Mouse (Mus musculus) heart, embryonic 12.5 days (tissue): Measurements from ENCODE around the gene G6pc3. TPM values are rescaled to one million over a fixed set of nuclear protein-coding genes. Genes with fewer than 3 reads are reported as not detected.
A peak's percentile ranks its signal among the peaks of the same experiment; 100 is the strongest.

Experiments used
- ATAC-seq: fragments of 200-750 bp; cut with Nextera tagmentation; 2 replicates; pipeline ENCODE4 v1.8.0; 2017; ENCODE audit warnings: moderate TSS enrichment, moderate library complexity; ENCODE audit not compliant: insufficient number of reproducible peaks, low FRiP score
- H3K27ac ChIP-seq: fragments of 300-500 bp; sonication (generic); 2 replicates; pipeline ENCODE4 v1.5.1; 2016; ENCODE audit warnings: mild to moderate bottlenecking, moderate library complexity; ENCODE audit not compliant: poor library complexity, severe bottlenecking
- H3K27me3 ChIP-seq: fragments of 300-500 bp; sonication (generic); replicated peaks from 2 replicates; pipeline ENCODE4 v1.6.1; 2016; ENCODE audit warnings: mild to moderate bottlenecking, moderate library complexity
- H3K36me3 ChIP-seq: fragments of 300-500 bp; sonication (generic); 2 replicates; pipeline ENCODE4 v1.6.1; 2016; ENCODE audit warnings: mild to moderate bottlenecking, moderate library complexity
- H3K4me1 ChIP-seq: fragments of 300-500 bp; sonication (generic); replicated peaks from 2 replicates; pipeline ENCODE4 v1.6.1; 2016; ENCODE audit warnings: mild to moderate bottlenecking
- H3K4me2 ChIP-seq: fragments of 300-500 bp; sonication (generic); 2 replicates; pipeline ENCODE4 v1.6.1; 2016; ENCODE audit warnings: mild to moderate bottlenecking, moderate library complexity
- H3K4me3 ChIP-seq: fragments of 300-500 bp; sonication (generic); 2 replicates; pipeline ENCODE4 v1.5.1; 2016; ENCODE audit warnings: mild to moderate bottlenecking
- H3K9ac ChIP-seq: fragments of 300-500 bp; sonication (generic); 2 replicates; pipeline ENCODE4 v1.6.1; 2016; ENCODE audit warnings: mild to moderate bottlenecking, moderate library complexity
- H3K9me3 ChIP-seq: fragments of 300-500 bp; sonication (generic); replicated peaks from 2 replicates; pipeline ENCODE4 v1.6.1; 2016; ENCODE audit warnings: mild to moderate bottlenecking, moderate library complexity
- WGBS: fragments of 180-500 bp; shearing (Covaris S2); methylation state at CpG from one replicate; pipeline ENCODE4 v1.1.7; 2016; 5-methylcytosine and 5-hydroxymethylcytosine counted together
- polyA plus RNA-seq: library from polyadenylated mRNA; unstranded; fragments of >200 nt; fragmentation: Nextera tagmentation; extraction: Ambion mirVana; gene quantifications from 2 replicates; pipeline ENCODE4 v1.2.1, GENCODE M21; 2016

G6pc3 gene
- polyA plus RNA-seq, 1 experiment from 2014 or later = 27.1 TPM

GRCm38 (mm10) chr11:102210185-102210584 is 20.8 kb downstream of the G6pc3 start:
- H3K27me3 ChIP-seq = no peaks in the 10 kb centered on the region
- 58% methylated on average over 3 of the region's 3 CpGs for WGBS
- no peak overlapping the region for H3K4me2 ChIP-seq
- no peak overlapping the region for H3K4me3 ChIP-seq
- peaks cover 95% of the 10 kb centered on the region for H3K4me1 ChIP-seq
- H3K27ac ChIP-seq = no peak overlapping the region
- H3K9ac ChIP-seq = no peak overlapping the region
- no peak for ATAC-seq
- peaks cover 27% of the 10 kb centered on the region for H3K36me3 ChIP-seq
- no peaks in the 10 kb centered on the region for H3K9me3 ChIP-seq

GRCm38 (mm10) chr11:102211011-102211410 is 21.6 kb downstream of the G6pc3 start:
- Histone ChIP-seq H3K36me3 (peaks cover 18% of the 10 kb centered on the region), H3K4me3 (no peak overlapping the region), H3K27me3 (no peaks in the 10 kb centered on the region), H3K27ac (0 out of 2 replicates have a peak overlapping the region, but pooled peaks have one; percentile 12), H3K9me3 (no peaks in the 10 kb centered on the region), H3K4me1 (peaks cover 97% of the 10 kb centered on the region), H3K4me2 (no peak overlapping the region), H3K9ac (no peak overlapping the region)
- ATAC-seq = no peak
- WGBS = 55% methylated on average over 5 of the region's 5 CpGs

GRCm38 (mm10) chr11:102211936-102212341 is 22.5 kb downstream of the G6pc3 start:
- WGBS = 57% methylated on average over 18 of the region's 18 CpGs
- no peaks in the 10 kb centered on the region for H3K27me3 ChIP-seq
- no peak overlapping the region for H3K9ac ChIP-seq
- H3K36me3 ChIP-seq = 0 out of 2 replicates have a peak, but pooled peaks cover 9% of the 10 kb centered on the region
- H3K9me3 ChIP-seq = no peaks in the 10 kb centered on the region
- H3K27ac ChIP-seq = peak overlapping the region; percentile 53
- ATAC-seq = no peak
- H3K4me2 ChIP-seq = peak overlapping the region; percentile 27; the same call in 1 of the 2 replicates
- H3K4me3 ChIP-seq = no peak overlapping the region
- H3K4me1 ChIP-seq = peaks cover 96% of the 10 kb centered on the region

- no peak for ATAC-seq
- no peak overlapping the region for H3K4me3 ChIP-seq
Observed at GRCm38 (mm10) chr11:102214430-102215156, 25.2 kb downstream of the G6pc3 start.

GRCm38 (mm10) chr11:102215511-102215910 is 26.1 kb downstream of the G6pc3 start:
- Histone ChIP-seq H3K27me3 (no peaks in the 10 kb centered on the region), H3K4me1 (peaks cover 94% of the 10 kb centered on the region), H3K27ac (peak overlapping the region; percentile 98), H3K36me3 (0 out of 2 replicates have a peak, but pooled peaks cover 9% of the 10 kb centered on the region), H3K4me3 (peak overlapping the region; percentile 36), H3K9ac (peak overlapping the region; percentile 62), H3K4me2 (peak overlapping the region; percentile 85), H3K9me3 (no peaks in the 10 kb centered on the region)
- 44% methylated on average over 11 of the region's 11 CpGs for WGBS
- no peak for ATAC-seq

More at GRCm38 (mm10) chr11:102214430-102215156, 25.2 kb downstream of the G6pc3 start:
- 0 out of 2 replicates have a peak, but pooled peaks cover 9% of the 10 kb centered on the region for H3K36me3 ChIP-seq
- peak overlapping the region; percentile 85 for H3K4me2 ChIP-seq
- H3K9me3 ChIP-seq = no peaks in the 10 kb centered on the region
- H3K4me1 ChIP-seq = peaks cover 94% of the 10 kb centered on the region
- 29% methylated on average over 10 of the region's 10 CpGs for WGBS
- H3K27ac ChIP-seq = peak overlapping the region; percentile 98; the same call in 1 of the 2 replicates
- peak overlapping the region; percentile 35 for H3K9ac ChIP-seq
- no peaks in the 10 kb centered on the region for H3K27me3 ChIP-seq

GRCm38 (mm10) chr11:102216056-102216885 is 26.9 kb downstream of the G6pc3 start:
- H3K27me3 ChIP-seq = no peaks in the 10 kb centered on the region
- 15% methylated on average over 12 of the region's 12 CpGs for WGBS
- peak overlapping the region; percentile 85 for H3K4me2 ChIP-seq
- H3K4me1 ChIP-seq = peaks cover 95% of the 10 kb centered on the region
- peak; percentile 48; the same call in 1 of the 2 replicates for ATAC-seq
- no peaks in the 10 kb centered on the region for H3K9me3 ChIP-seq
- peak overlapping the region; percentile 98 for H3K27ac ChIP-seq
- H3K36me3 ChIP-seq = peaks cover 12% of the 10 kb centered on the region
- H3K4me3 ChIP-seq = peak overlapping the region; percentile 72
- H3K9ac ChIP-seq = peak overlapping the region; percentile 96

GRCm38 (mm10) chr11:102216886-102217240 is 27.4 kb downstream of the G6pc3 start:
- no peak for ATAC-seq
- WGBS = 21% methylated on average over 5 of the region's 5 CpGs
- peak overlapping the region; percentile 72 for H3K4me3 ChIP-seq

GRCm38 (mm10) chr11:102217396-102217795 is 28.0 kb downstream of the G6pc3 start:
- peak overlapping the region; percentile 72 for H3K4me3 ChIP-seq
- peak overlapping the region; percentile 96 for H3K9ac ChIP-seq
- peaks cover 11% of the 10 kb centered on the region for H3K36me3 ChIP-seq
- no peaks in the 10 kb centered on the region for H3K27me3 ChIP-seq
- peak overlapping the region; percentile 98 for H3K27ac ChIP-seq
- peaks cover 95% of the 10 kb centered on the region for H3K4me1 ChIP-seq
- H3K4me2 ChIP-seq = peak overlapping the region; percentile 85
- 51% methylated on average over 6 of the region's 6 CpGs for WGBS
- ATAC-seq = no peak
- no peaks in the 10 kb centered on the region for H3K9me3 ChIP-seq

More at GRCm38 (mm10) chr11:102216886-102217240, 27.4 kb downstream of the G6pc3 start:
- H3K27ac ChIP-seq = peak overlapping the region; percentile 98
- peaks cover 95% of the 10 kb centered on the region for H3K4me1 ChIP-seq
- peak overlapping the region; percentile 96 for H3K9ac ChIP-seq
- no peaks in the 10 kb centered on the region for H3K27me3 ChIP-seq
- H3K36me3 ChIP-seq = peaks cover 12% of the 10 kb centered on the region
- no peaks in the 10 kb centered on the region for H3K9me3 ChIP-seq
- H3K4me2 ChIP-seq = peak overlapping the region; percentile 85

- Histone ChIP-seq H3K27me3 (no peaks in the 10 kb centered on the region), H3K27ac (peak overlapping the region; percentile 98), H3K4me3 (peak overlapping the region; percentile 72), H3K9me3 (no peaks in the 10 kb centered on the region), H3K4me1 (peaks cover 95% of the 10 kb centered on the region), H3K4me2 (peak overlapping the region; percentile 85), H3K36me3 (peaks cover 11% of the 10 kb centered on the region), H3K9ac (peak overlapping the region; percentile 96)
- WGBS = 45% methylated on average over 7 of the region's 7 CpGs
- no peak for ATAC-seq
Observed at GRCm38 (mm10) chr11:102217876-102218430, 28.5 kb downstream of the G6pc3 start.

- Histone ChIP-seq H3K4me3 (peak overlapping the region; percentile 72), H3K4me1 (peaks cover 96% of the 10 kb centered on the region), H3K27ac (peak overlapping the region; percentile 98), H3K36me3 (peaks cover 11% of the 10 kb centered on the region), H3K9ac (peak overlapping the region; percentile 96), H3K27me3 (no peaks in the 10 kb centered on the region), H3K4me2 (peak overlapping the region; percentile 85), H3K9me3 (no peaks in the 10 kb centered on the region)
- ATAC-seq = peak; percentile 82
- WGBS = 1% methylated on average over 10 of the region's 10 CpGs
Observed at GRCm38 (mm10) chr11:102218783-102219182, 29.4 kb downstream of the G6pc3 start.
